Mouse (Mus musculus) neural tube, embryonic 14.5 days (tissue): ENCODE data around the gene Tcf25. TPM values are rescaled to one million over a fixed set of nuclear protein-coding genes. Genes with fewer than 3 reads are reported as not detected.
"Not testable (repeated sequence)": the region's sequence is repeated elsewhere in the genome, so short reads cannot be mapped to it uniquely, and the experiment has no call there.

Experiments used
- ATAC-seq: fragments of 200-750 bp; cut with Nextera tagmentation; 2 replicates; pipeline ENCODE4 v1.8.0; 2017; ENCODE audit warnings: low read depth, mild to moderate bottlenecking, moderate TSS enrichment, moderate library complexity
- H3K27ac ChIP-seq: fragments of 300-500 bp; sonication (generic); 2 replicates; pipeline ENCODE4 v1.5.1; 2014; ENCODE audit warnings: low read depth, mild to moderate bottlenecking, control low read depth, low read length, moderate library complexity, mixed read lengths
- H3K27me3 ChIP-seq: fragments of 300-500 bp; sonication (generic); 2 replicates; pipeline ENCODE4 v1.6.1; 2014; ENCODE audit warnings: low read length; ENCODE audit not compliant: control insufficient read depth, insufficient read depth
- H3K36me3 ChIP-seq: fragments of 300-500 bp; sonication (generic); 2 replicates; pipeline ENCODE4 v1.6.1; 2014; ENCODE audit warnings: low read length, mixed read lengths; ENCODE audit not compliant: control insufficient read depth, insufficient read depth
- H3K4me1 ChIP-seq: fragments of 300-500 bp; sonication (generic); 2 replicates; pipeline ENCODE4 v1.6.1; 2014; ENCODE audit warnings: low read length; ENCODE audit not compliant: control insufficient read depth, insufficient read depth
- H3K4me2 ChIP-seq: fragments of 300-500 bp; sonication (generic); 2 replicates; pipeline ENCODE4 v1.6.1; 2014; ENCODE audit warnings: mild to moderate bottlenecking, low read depth, low read length, control low read depth
- H3K4me3 ChIP-seq: fragments of 300-500 bp; sonication (generic); 2 replicates; pipeline ENCODE4 v1.5.1; 2014; ENCODE audit warnings: low read depth, low read length, control low read depth, mixed read lengths
- H3K9ac ChIP-seq: fragments of 300-500 bp; sonication (generic); replicated peaks from 2 replicates; pipeline ENCODE4 v1.6.1; 2014; ENCODE audit warnings: low read depth, mild to moderate bottlenecking, control low read depth, low read length, mixed read lengths
- H3K9me3 ChIP-seq: fragments of 300-500 bp; sonication (generic); 2 replicates; pipeline ENCODE4 v1.6.1; 2016; ENCODE audit warnings: low read length; ENCODE audit not compliant: control insufficient read depth
- WGBS: fragments of 180-500 bp; shearing (Covaris S2); extraction: QIAGEN DNeasy Blood & Tissue Kit; methylation state at CpG from one replicate; pipeline ENCODE4 v1.1.7; 2014; 5-methylcytosine and 5-hydroxymethylcytosine counted together
- polyA plus RNA-seq: library from polyadenylated mRNA; unstranded; fragments of >200 nt; fragmentation: Nextera tagmentation; extraction: Ambion mirVana; gene quantifications from 2 replicates; pipeline ENCODE4 v1.2.1, GENCODE M21; 2014

Tcf25 gene
- polyA plus RNA-seq, 1 experiment from 2014 or later, result 405 TPM

DNA sequence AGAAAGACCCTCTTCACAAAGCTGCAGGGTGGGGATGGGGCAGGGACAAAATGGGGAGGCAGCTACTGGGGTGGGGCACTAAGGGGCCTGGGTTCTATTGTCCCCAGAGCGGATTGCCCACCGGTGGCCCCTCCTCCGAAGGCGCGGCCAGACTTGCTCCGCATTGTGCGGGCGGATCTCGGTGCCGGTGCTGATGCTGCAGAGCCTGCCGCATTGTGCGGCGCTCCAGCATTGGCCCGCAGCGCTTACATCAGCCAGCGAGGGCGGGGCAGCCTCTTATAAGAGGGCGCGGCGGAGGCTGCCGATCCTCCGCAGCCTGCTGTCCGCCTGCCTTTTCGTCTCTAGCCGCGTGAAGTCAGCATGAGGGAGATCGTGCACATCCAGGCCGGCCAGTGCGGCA is 37.7 kb downstream of the Tcf25 start, which contains the start of gene Tubb3:
TSS of gene Tubb3 (plus strand) at position 179 of the 400 bp plus-strand sequence.
- peak; percentile 91 for ATAC-seq
- H3K36me3 ChIP-seq, result no peaks in the 10 kb centered on the region
- peak within 1 kb of the TSS; percentile 96 for H3K27ac ChIP-seq
- H3K4me2 ChIP-seq, result peak within 1 kb of the TSS; percentile 98
- H3K27me3 ChIP-seq, result no peaks in the 10 kb centered on the region
- WGBS, result 1% methylated on average over 29 of the region's 29 CpGs
- H3K9ac ChIP-seq, result peak within 1 kb of the TSS; percentile 91
- H3K4me3 ChIP-seq, result peak within 1 kb of the TSS; percentile 62
- H3K9me3 ChIP-seq, result no peaks in the 10 kb centered on the region
- H3K4me1 ChIP-seq, result peaks cover 17% of the 10 kb centered on the region

GRCm38 (mm10) chr8:123411781-123412327 is 38.3 kb downstream of the Tcf25 start:
- Histone ChIP-seq H3K27ac (peak overlapping the region; percentile 96), H3K36me3 (no peaks in the 10 kb centered on the region), H3K4me2 (peak overlapping the region; percentile 98), H3K9me3 (no peaks in the 10 kb centered on the region), H3K4me3 (peak overlapping the region; percentile 62), H3K4me1 (peaks cover 19% of the 10 kb centered on the region), H3K27me3 (no peaks in the 10 kb centered on the region), H3K9ac (peak overlapping the region; percentile 91)
- WGBS, result 4% methylated on average over 15 of the region's 16 CpGs
- peak; percentile 29 for ATAC-seq

GRCm38 (mm10) chr8:123412560-123413170 is 39.1 kb downstream of the Tcf25 start:
- peaks cover 20% of the 10 kb centered on the region for H3K4me1 ChIP-seq
- peak overlapping the region; percentile 96 for H3K27ac ChIP-seq
- peak overlapping the region; percentile 62 for H3K4me3 ChIP-seq
- H3K9ac ChIP-seq, result peak overlapping the region; percentile 91
- no peaks in the 10 kb centered on the region for H3K9me3 ChIP-seq
- H3K36me3 ChIP-seq, result no peaks in the 10 kb centered on the region
- WGBS, result under 1% methylated on average over 12 of the region's 12 CpGs
- H3K27me3 ChIP-seq, result no peaks in the 10 kb centered on the region
- H3K4me2 ChIP-seq, result peak overlapping the region; percentile 98
- 0 out of 2 replicates have a peak, but pooled peaks have one; percentile 1 for ATAC-seq

- 7% methylated on average over 9 of the region's 9 CpGs for WGBS
- H3K4me1 ChIP-seq, result peaks cover 16% of the 10 kb centered on the region
Observed at GRCm38 (mm10) chr8:123414255-123414654, 40.7 kb downstream of the Tcf25 start.

DNA sequence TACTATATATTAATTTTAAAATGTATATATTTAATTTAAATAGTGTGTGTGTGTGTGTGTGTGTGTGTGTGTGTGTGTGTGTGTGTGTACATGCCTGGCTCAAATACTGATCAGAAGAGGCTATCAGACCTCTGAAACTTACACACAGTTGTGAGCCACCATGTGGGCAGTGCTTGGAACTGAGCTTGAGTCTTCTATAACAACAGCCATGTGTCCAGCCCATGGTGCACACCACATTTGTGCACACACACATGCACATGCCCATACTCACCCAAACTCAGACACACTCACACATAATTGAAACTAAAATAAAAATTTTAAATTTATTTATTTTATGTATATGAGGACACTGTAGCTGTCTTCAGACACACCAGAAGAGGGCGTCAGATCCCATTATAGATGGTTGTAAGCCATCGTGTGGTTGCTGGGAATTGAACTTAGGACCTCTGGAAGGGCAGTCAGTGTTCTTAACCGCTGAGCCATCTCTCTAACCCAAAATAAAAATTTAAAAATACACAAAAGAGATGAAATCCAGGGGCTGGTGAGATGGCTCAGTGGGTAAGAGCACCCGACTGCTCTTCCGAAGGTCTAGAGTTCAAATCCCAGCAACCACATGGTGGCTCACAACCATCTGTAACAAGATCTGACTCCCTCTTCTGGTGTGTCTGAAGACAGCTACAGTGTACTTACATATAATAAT is 41.6 kb downstream of the Tcf25 start:
- peak overlapping the region; percentile 62; the same call in 1 of the 2 replicates for H3K4me3 ChIP-seq
- H3K9me3 ChIP-seq, H3K27me3 ChIP-seq, H3K27ac ChIP-seq, H3K4me1 ChIP-seq, H3K9ac ChIP-seq, ATAC-seq: not testable (repeated sequence)
- 81% methylated on average over 5 of the region's 5 CpGs for WGBS
- H3K4me2 ChIP-seq, result peak overlapping the region; percentile 98
- peaks cover 20% of the 10 kb centered on the region for H3K36me3 ChIP-seq

More at GRCm38 (mm10) chr8:123414255-123414654, 40.7 kb downstream of the Tcf25 start:
- no peak for ATAC-seq
- Histone ChIP-seq H3K9ac (peak overlapping the region; percentile 91), H3K36me3 (peaks cover 13% of the 10 kb centered on the region), H3K27me3 (no peaks in the 10 kb centered on the region), H3K4me2 (peak overlapping the region; percentile 98), H3K9me3 (no peaks in the 10 kb centered on the region), H3K4me3 (peak overlapping the region; percentile 62), H3K27ac (0 out of 2 replicates have a peak overlapping the region, but pooled peaks have one; percentile 3)

- Histone ChIP-seq H3K9ac (no peak overlapping the region), H3K27ac (no peak overlapping the region), H3K4me2 (peak overlapping the region; percentile 26), H3K9me3 (no peaks in the 10 kb centered on the region), H3K36me3 (peaks cover 30% of the 10 kb centered on the region), H3K27me3 (no peaks in the 10 kb centered on the region), H3K4me1 (peaks cover 6% of the 10 kb centered on the region), H3K4me3 (peak overlapping the region; percentile 6; the same call in 1 of the 2 replicates)
- ATAC-seq, result no peak
- 88% methylated on average over 8 of the region's 8 CpGs for WGBS
Observed at GRCm38 (mm10) chr8:123415967-123416943, 42.7 kb downstream of the Tcf25 start.

GRCm38 (mm10) chr8:123416944-123417555 is 43.5 kb downstream of the Tcf25 start:
- Histone ChIP-seq H3K4me3 (no peak overlapping the region), H3K27me3 (no peaks in the 10 kb centered on the region), H3K4me2 (peak overlapping the region; percentile 26), H3K36me3 (peaks cover 35% of the 10 kb centered on the region), H3K27ac (no peak overlapping the region), H3K9ac (no peak overlapping the region), H3K9me3 (no peaks in the 10 kb centered on the region), H3K4me1 (peaks cover 6% of the 10 kb centered on the region)
- 76% methylated on average over 8 of the region's 8 CpGs for WGBS
- no peak for ATAC-seq

- H3K9ac ChIP-seq, result no peak overlapping the region
- H3K27me3 ChIP-seq, result no peaks in the 10 kb centered on the region
- no peak overlapping the region for H3K27ac ChIP-seq
- no peak overlapping the region for H3K4me3 ChIP-seq
- no peak overlapping the region for H3K4me2 ChIP-seq
- no peaks in the 10 kb centered on the region for H3K9me3 ChIP-seq
- WGBS, result 96% methylated on average over 4 of the region's 4 CpGs
- H3K36me3 ChIP-seq, result peaks cover 39% of the 10 kb centered on the region
- H3K4me1 ChIP-seq, result peaks cover 6% of the 10 kb centered on the region
- ATAC-seq, result no peak
Observed at GRCm38 (mm10) chr8:123419711-123420110, 46.2 kb downstream of the Tcf25 start.
